Mouse (Mus musculus): Measurements from ENCODE around the gene Cd84.
"Not testable (repeated sequence)": the region's sequence is repeated elsewhere in the genome, so short reads cannot be mapped to it uniquely, and the experiment has no call there.

Cd84 gene

DNA sequence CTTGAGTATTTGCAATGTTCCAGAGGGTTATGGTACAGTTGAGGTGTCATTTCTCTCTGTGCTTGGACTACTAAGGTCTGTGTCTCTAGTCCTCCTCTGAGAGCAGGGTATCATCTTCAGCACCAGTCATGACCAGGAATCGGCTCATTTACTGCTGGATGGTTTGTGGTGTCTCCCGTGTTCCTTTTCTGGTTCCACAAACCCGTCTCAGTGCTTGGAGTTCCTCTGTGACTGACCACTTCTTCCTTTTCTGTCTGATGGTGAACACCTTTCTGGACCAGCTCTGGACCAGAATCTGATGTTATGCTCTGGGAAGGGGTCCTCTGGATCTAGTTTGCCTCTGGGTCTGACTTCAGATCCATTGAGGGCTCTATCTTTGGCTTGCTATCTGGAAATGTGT lies at the start of gene Cd84:
Gene Cd84, plus strand, starts transcription at position 210 of the 400 bp plus-strand sequence.
- DNase-seq = no peak

DNA sequence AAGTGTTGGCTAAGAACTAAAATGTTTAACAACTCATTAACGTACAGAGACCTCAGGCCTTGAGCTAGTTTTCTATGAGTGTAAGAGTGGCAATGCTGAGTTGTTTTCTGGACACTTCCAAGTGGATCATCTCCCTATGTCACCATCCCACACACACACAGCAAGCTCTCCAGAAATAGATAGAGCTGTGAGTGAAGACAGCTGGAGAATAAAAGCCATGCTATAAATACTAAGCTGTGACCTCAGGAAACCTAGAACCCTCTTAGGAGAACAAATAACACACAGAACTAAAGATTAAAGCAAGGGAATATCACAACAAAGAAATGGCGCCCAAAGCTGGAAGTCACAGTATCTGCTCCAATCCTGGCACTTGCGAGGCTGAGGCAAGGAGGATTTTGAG lies 48.0 kb upstream of the Cd84 start:
- no peak for DNase-seq

- DNase-seq = no peak
Measured at GRCm38 (mm10) chr1:171796185-171796584, 43.3 kb upstream of the Cd84 start.

- DNase-seq = no peak
Measured at GRCm38 (mm10) chr1:171797840-171798239, 41.7 kb upstream of the Cd84 start.

GRCm38 (mm10) chr1:171799648-171800047 lies 39.8 kb upstream of the Cd84 start:
- no peak for DNase-seq

DNA sequence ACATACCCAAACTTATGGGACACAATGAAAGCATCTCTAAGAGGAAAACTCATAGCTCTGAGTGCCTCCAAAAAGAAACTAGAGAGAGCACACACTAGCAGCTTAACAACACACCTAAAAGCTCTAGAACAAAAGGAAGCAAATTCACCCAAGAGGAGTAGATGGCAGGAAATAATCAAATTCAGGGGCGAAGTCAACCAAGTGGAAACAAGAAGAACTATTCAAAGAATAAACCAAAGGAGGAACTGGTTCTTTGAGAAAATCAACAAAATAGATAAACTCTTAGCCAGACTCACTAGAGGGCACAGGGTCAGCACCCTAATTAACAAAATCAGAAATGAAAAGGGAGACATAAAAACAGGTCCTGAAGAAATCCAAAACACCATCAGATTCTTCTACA lies 28.4 kb upstream of the Cd84 start:
- not testable (repeated sequence) for DNase-seq

GRCm38 (mm10) chr1:171815545-171816439 lies 23.7 kb upstream of the Cd84 start:
- peak in 1 of 2 experiments; percentile 12 for DNase-seq

DNA sequence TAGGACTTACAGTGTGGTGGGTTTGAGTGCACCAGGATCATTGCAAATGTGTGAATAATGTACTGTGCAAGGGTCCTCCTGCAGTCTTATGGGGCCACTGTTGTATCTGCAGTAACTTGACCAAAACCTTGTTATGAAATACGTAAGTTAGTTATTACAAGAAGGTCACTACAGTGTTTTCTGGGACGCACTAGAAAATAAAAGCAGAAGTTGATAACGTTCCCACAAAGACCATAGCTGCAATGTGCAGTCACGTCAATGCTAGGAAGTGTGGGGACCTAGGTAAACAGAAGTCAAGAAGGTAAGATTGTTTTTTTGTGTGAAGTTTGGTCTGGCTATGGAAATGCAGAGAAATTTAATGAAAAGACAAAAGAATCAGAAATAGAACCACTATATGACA lies 22.5 kb upstream of the Cd84 start:
- no peak for DNase-seq

DNA sequence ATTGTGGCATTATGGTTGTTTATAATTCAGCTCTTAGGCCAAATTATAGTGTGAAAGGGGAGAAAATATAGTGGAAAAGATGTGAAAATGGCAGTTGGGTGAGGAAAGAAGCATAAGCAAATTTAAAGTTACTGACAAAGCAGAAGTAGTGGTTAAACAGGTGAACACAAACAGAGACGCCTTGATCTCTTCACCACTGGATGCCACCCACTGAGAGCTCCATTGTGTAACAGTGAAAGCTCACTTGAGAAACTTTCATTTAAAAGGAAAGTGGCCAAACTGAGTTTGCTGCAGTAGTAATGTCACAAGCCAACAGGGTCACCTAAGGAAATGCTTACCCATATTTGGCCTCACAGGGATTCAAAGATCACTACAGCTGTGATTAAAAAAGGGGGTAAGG lies 18.2 kb upstream of the Cd84 start:
- DNase-seq = no peak

GRCm38 (mm10) chr1:171825462-171825861 lies 14.0 kb upstream of the Cd84 start:
- DNase-seq = no peak

DNA sequence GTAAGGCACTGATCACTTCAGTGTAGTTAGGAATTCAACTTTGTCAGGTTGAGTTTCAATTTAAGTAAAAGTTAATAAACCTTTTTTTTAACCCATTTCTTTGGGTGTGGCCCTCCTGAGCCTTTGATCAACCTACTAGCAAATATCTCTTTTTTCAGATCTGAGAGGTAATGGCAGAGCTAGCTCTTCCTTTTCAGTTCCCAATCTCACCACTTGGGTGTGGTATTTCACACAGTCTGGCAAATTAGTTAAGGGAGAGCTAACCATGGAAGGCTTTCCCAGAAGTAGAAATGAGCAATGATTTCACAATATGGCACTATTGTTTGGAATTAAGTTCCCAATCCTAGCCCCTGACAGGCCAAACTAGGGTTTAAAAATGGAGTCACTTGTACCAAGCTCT lies 13.3 kb upstream of the Cd84 start:
- no peak for DNase-seq

DNA sequence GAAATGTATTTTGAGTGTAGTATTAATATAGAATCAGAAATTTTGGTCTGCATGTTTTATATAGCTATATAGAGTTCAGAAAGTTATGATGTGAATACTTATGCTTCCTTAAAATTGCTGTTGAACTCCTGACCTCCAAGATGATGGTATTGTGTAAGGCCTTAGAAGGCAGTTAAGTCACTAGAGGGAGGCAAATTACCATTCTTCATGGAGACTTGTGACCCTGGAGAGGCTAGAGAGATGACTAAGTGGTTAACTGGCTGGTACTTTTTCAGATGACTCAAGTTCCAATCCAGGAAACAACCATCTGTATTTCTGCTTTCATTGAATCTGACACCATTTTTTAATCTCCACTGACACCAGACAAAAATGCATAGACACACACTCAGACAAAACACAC lies 11.8 kb upstream of the Cd84 start:
- DNase-seq = no peak

DNA sequence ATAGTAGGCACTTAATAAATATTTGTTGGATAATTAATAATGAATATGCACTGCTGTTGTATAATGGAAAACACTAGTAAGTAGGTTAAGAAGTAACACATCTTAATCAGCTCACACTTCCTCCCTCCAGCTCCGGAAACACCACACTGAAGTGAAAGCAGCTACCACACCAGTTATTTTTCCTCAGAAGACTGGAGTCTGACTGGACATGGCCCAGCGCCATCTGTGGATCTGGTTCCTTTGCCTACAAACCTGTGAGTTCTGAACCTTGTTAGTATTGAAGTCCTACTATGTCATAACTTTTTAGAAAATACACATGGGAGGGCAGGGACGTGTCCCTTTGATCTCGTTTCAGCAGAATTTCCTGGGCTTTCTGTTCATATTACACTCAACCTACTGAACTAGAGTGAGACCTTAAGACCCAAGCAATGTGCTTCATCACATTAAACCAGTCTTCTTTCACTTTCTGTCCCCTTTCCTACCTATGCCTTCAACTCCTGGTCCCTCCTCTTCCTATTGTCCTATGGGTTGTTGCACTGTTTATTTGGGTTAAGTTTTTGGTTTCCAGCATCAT lies 1.0 kb downstream of the Cd84 start:
- DNase-seq = no peak

DNA sequence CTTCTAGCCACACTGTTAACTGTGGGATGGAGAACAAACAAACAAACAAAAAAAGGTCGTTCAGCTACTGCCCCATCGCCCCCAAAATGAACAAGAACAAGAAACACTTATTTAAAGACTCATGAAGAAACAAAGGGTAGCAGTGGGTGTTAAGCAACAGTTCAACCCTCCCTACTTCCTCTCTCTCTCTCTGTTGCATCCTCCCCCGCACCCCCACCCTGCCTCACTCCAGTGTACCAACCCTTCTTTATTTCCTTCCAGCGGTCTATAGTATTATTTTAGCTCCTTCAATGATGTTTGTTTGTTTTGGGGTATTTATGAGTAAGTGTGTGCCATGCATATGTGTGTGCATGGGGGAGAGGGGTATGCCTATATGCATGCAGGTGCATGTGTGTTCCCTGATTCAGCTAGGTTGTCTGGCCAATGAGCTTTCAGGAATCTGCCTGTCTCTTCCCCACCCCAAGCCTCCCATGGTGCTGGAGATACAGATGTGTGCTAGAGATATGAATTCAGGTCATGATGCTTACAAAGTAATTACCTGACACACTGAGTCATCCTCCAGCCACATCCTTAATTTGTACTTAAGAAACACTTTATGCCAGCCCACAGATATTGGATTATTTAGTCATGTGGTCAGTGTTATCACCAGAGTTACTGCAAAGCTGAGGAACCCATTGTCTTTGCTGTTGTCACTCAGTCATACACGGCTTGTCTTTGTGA lies 5.7 kb downstream of the Cd84 start:
- no peak for DNase-seq

DNA sequence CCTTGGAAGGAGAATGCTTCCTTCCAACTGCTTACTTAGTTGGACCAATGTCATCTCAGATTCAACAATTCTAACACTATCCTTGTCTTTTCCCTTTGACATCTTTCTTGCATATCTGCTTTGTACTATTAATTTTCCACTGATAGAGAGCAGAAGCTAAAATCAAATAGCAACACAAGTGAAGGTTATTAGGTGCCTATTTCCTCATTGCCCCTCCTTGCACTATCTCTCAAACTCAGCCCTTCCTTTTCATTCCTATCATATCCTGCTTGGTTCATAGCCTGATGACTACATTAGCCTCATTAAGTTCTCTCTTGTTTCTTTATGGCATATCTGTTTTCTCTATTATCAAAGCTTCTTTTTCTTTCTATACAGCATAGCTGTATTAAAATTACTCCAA lies 8.7 kb downstream of the Cd84 start:
- DNase-seq = no peak

GRCm38 (mm10) chr1:171848757-171849156 lies 9.3 kb downstream of the Cd84 start:
- DNase-seq = no peak

DNA sequence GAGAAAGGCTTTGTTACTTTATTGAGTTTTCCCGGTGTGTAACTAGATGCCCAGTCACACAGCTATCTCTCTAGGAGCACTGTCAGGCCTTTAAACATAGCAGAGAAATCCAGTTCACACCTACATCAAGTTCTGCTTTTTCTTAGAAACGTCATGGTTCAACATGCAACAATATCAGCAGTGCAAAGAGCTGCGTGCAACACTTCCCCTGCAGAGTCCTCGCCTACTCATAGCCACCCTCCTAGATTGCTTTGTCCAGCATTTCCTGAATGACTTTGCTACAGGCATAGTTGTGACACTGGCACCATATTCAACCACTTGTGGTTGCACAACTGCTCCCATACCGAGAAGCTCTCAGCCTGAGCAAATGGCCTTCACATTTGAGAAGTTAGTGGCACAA lies 10.0 kb downstream of the Cd84 start:
- no peak for DNase-seq

DNA sequence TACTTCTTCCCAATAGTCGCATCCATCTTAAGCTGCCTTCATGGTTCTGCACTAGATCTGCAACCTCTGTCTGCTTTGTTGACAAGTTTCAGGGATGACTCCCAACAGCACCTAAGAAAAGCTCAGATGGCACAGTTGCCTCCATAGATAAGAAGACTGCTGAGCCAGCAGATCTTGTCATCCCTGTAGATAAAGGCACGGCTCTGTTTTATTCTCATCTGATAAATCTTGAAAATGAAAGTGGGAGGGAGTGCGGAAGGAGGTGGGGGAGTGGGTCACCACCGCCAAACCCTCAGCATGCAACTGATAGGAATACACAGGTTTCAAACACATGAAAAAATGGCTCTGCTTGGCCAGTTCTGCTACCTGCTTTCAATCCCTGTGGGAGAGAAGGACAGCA lies 26.0 kb downstream of the Cd84 start:
- no peak for DNase-seq

- DNase-seq = no peak
Measured at GRCm38 (mm10) chr1:171886989-171887388, 47.5 kb downstream of the Cd84 start.

DNA sequence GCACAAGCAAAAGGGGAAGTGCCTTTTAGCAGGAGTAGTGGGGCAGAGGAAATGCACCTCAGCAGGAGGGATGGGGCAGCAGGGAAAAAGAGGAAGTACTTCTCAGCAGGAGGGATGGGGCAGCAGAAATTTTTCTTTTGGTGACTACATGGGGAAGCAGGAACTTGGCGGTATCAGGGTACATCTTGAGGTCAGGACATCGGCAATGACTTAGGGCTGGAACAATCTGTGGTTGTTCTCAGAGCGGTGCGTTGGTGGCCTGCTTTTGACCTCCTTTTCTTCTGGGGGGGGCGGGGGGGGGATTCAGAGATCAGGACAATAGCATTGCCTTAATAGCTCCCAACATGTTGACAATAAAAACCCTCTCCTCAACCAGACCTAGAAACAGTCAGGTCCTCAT lies 55.9 kb downstream of the Cd84 start, which contains the start of gene Gm10521:
Gene Gm10521, plus strand, starts transcription at position 301 of the 400 bp plus-strand sequence.
- not testable (repeated sequence) for DNase-seq

DNA sequence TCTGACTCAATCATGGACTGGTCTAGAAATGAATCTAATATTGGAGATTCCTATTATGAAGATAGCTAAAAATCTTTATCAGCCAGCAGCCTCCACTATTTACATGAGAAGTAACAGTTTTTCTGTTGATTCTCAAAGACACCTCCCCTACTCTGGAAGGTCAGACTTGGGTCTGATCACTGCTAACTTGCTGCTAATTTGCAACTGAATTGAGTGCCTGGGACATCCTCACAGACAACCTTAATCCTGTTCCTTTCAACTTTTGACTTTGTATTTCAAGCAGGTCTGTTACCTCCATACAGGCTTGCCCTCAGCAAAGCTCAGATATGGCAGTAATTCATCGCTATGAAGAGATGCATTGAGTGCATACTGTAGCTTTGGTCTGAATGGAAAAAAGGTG lies 64.5 kb downstream of the Cd84 start:
- no peak for DNase-seq

DNA sequence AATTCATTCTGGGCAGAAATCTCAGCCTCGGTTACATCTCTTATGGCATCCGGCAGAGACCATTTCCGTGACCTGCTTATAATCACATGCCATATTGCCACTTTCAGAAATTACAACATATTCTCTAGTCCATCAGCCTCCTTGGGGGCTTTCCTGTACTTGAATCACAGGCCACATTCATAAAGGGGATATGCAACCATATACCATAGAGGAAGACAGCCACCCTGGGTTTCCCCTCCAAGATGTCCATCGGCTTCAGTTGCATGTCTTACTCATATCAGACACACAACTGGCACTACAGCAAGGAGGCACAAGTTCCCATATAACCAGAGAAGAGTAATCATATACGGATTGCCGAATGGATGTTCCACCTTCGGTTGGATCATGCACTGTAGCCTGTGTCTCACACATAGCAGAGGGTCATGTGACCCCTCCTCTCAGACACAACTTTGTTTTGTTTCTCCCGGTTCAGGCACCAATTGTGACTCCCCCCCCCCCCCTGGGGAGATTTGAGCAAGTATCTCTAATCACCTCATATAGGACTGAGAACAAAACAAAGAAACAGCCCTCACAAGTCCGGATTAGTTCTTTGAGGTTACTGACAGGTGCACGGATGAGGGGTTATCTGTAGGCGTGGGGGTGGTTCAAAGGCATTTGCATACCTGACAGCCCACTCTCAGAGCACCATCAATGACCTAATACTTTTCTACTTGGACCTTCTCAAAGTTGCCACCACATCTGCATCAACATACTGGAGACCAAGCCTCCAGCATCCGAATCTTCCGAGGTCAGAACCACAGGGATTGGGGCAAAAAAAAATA lies 76.4 kb downstream of the Cd84 start:
- DNase-seq = no peak
